Mouse (Mus musculus) heart, adult 9 months (tissue): Measurements from ENCODE around the gene Pold2.

Experiments used
- DNase-seq, 2 experiments: peaks; one replicate each; pipeline ENCODE4 v3.0.0; 2022; ENCODE audit warnings: low spot score in 2 of 2

The Pold2 gene

GRCm38 (mm10) chr11:5859883-5860550 lies 18.1 kb downstream of the Pold2 start:
- no peak for DNase-seq

GRCm38 (mm10) chr11:5858723-5859122 lies 19.4 kb downstream of the Pold2 start:
- no peak for DNase-seq

GRCm38 (mm10) chr11:5856479-5857130 lies 21.5 kb downstream of the Pold2 start:
- no peak for DNase-seq

- peak; percentile 74 to 78 for DNase-seq
These were observed 22.2 kb downstream of the Pold2 start for GRCm38 (mm10) chr11:5855902-5856301.

- DNase-seq = no peak
These were observed 22.6 kb downstream of the Pold2 start for GRCm38 (mm10) chr11:5855481-5855880.

GRCm38 (mm10) chr11:5852314-5852713 lies 25.8 kb downstream of the Pold2 start:
- no peak for DNase-seq

- no peak for DNase-seq
These were observed 26.9 kb downstream of the Pold2 start for GRCm38 (mm10) chr11:5851021-5851736.

GRCm38 (mm10) chr11:5850452-5850851 lies 27.6 kb downstream of the Pold2 start:
- DNase-seq = peak in 1 of 2 experiments; percentile 19

GRCm38 (mm10) chr11:5849316-5849715 lies 28.8 kb downstream of the Pold2 start:
- DNase-seq = no peak

- DNase-seq = peak; percentile 47 to 59
These were observed 29.4 kb downstream of the Pold2 start for GRCm38 (mm10) chr11:5848741-5849140.

- DNase-seq = peak; percentile 76 to 79
These were observed 31.3 kb downstream of the Pold2 start for GRCm38 (mm10) chr11:5846639-5847345.

- no peak for DNase-seq
These were observed 35.0 kb downstream of the Pold2 start for GRCm38 (mm10) chr11:5843131-5843530.

- DNase-seq = no peak
These were observed 36.3 kb downstream of the Pold2 start for GRCm38 (mm10) chr11:5841751-5842150.

GRCm38 (mm10) chr11:5840346-5840745 lies 37.7 kb downstream of the Pold2 start:
- DNase-seq = no peak

- peak; percentile 93 to 95 for DNase-seq
These were observed 40.5 kb downstream of the Pold2 start, which contains the start of gene Polm for GRCm38 (mm10) chr11:5837251-5838246. Gene Polm, minus strand, starts transcription at chr11:5838016.

GRCm38 (mm10) chr11:5836126-5836525 lies 42.0 kb downstream of the Pold2 start:
- no peak for DNase-seq

- no peak for DNase-seq
These were observed 43.0 kb downstream of the Pold2 start for GRCm38 (mm10) chr11:5835057-5835456.

- no peak for DNase-seq
These were observed 43.6 kb downstream of the Pold2 start for GRCm38 (mm10) chr11:5834506-5834905.

- DNase-seq = no peak
These were observed 48.8 kb downstream of the Pold2 start for GRCm38 (mm10) chr11:5829327-5829726.

GRCm38 (mm10) chr11:5828509-5829191 lies 49.4 kb downstream of the Pold2 start:
- DNase-seq = no peak
